Mouse (Mus musculus) neural tube, embryonic 12.5 days (tissue): ENCODE data around the gene Phf21a. TPM values are rescaled to one million over a fixed set of nuclear protein-coding genes. Genes with fewer than 3 reads are reported as not detected.
"Not testable (repeated sequence)": the region's sequence is repeated elsewhere in the genome, so short reads cannot be mapped to it uniquely, and the experiment has no call there.

ENCODE experiments used
- ATAC-seq: fragments of 200-750 bp; cut with Nextera tagmentation; 2 replicates; pipeline ENCODE4 v1.8.0; 2017; ENCODE audit warnings: low read depth, mild to moderate bottlenecking, moderate TSS enrichment, moderate library complexity; ENCODE audit not compliant: low FRiP score
- H3K27ac ChIP-seq: fragments of 300-500 bp; sonication (generic); 2 replicates; pipeline ENCODE4 v1.5.1; 2016
- H3K27me3 ChIP-seq: fragments of 300-500 bp; sonication (generic); replicated peaks from 2 replicates; pipeline ENCODE4 v1.6.1; 2016; ENCODE audit warnings: mild to moderate bottlenecking
- H3K36me3 ChIP-seq: fragments of 300-500 bp; sonication (generic); 2 replicates; pipeline ENCODE4 v1.6.1; 2016; ENCODE audit warnings: mild to moderate bottlenecking
- H3K4me1 ChIP-seq: fragments of 300-500 bp; sonication (generic); 2 replicates; pipeline ENCODE4 v1.6.1; 2016
- H3K4me2 ChIP-seq: fragments of 300-500 bp; sonication (generic); replicated peaks from 2 replicates; pipeline ENCODE4 v1.6.1; 2016; ENCODE audit warnings: mild to moderate bottlenecking
- H3K4me3 ChIP-seq: fragments of 300-500 bp; sonication (generic); 2 replicates; pipeline ENCODE4 v1.5.1; 2016
- H3K9ac ChIP-seq: fragments of 300-500 bp; sonication (generic); 2 replicates; pipeline ENCODE4 v1.6.1; 2016; ENCODE audit warnings: mild to moderate bottlenecking
- H3K9me3 ChIP-seq: fragments of 300-500 bp; sonication (generic); 2 replicates; pipeline ENCODE4 v1.6.1; 2016; ENCODE audit warnings: mild to moderate bottlenecking
- WGBS: fragments of 180-500 bp; shearing (Covaris S2); methylation state at CpG from one replicate; pipeline ENCODE4 v1.1.7; 2016; 5-methylcytosine and 5-hydroxymethylcytosine counted together
- polyA plus RNA-seq: library from polyadenylated mRNA; unstranded; fragments of >200 nt; fragmentation: Nextera tagmentation; extraction: Ambion mirVana; gene quantifications from 2 replicates; pipeline ENCODE4 v1.2.1, GENCODE M21; 2016

Phf21a gene
- polyA plus RNA-seq, 1 experiment from 2014 or later = 38.4 TPM

- WGBS = 87% methylated on average over 3 of the region's 3 CpGs
- Histone ChIP-seq H3K27ac (no peak overlapping the region), H3K4me3 (no peak overlapping the region), H3K36me3 (no peaks in the 10 kb centered on the region), H3K9ac (no peak overlapping the region), H3K4me1 (peaks cover 61% of the 10 kb centered on the region), H3K27me3 (no peaks in the 10 kb centered on the region), H3K4me2 (no peak overlapping the region), H3K9me3 (no peaks in the 10 kb centered on the region)
- no peak for ATAC-seq
These were observed 302.6 kb downstream of the Phf21a start for GRCm38 (mm10) chr2:92395535-92395934.

GRCm38 (mm10) chr2:92397436-92397835, 304.5 kb downstream of the Phf21a start:
- ATAC-seq = no peak
- Histone ChIP-seq H3K9me3 (no peaks in the 10 kb centered on the region), H3K9ac (no peak overlapping the region), H3K4me1 (peaks cover 52% of the 10 kb centered on the region), H3K4me2 (peak overlapping the region; percentile 8), H3K4me3 (no peak overlapping the region), H3K27ac (no peak overlapping the region), H3K27me3 (no peaks in the 10 kb centered on the region), H3K36me3 (no peaks in the 10 kb centered on the region)
- WGBS = 82% methylated on average over 1 of the region's 1 CpGs

- WGBS = 61% methylated on average over 4 of the region's 4 CpGs
- H3K27ac ChIP-seq, ATAC-seq, H3K9me3 ChIP-seq, H3K27me3 ChIP-seq: not testable (repeated sequence)
- Histone ChIP-seq H3K4me1 (peaks cover 49% of the 10 kb centered on the region), H3K36me3 (peaks cover 15% of the 10 kb centered on the region), H3K9ac (peak overlapping the region; percentile 93; the same call in 1 of the 2 replicates), H3K4me3 (peak overlapping the region; percentile 85), H3K4me2 (peak overlapping the region; percentile 79)
These were observed 307.0 kb downstream of the Phf21a start for GRCm38 (mm10) chr2:92399877-92400276.

- H3K9ac ChIP-seq = peak overlapping the region; percentile 93
- ATAC-seq = peak; percentile 23; the same call in 1 of the 2 replicates
- peaks cover 21% of the 10 kb centered on the region for H3K36me3 ChIP-seq
- WGBS = 2% methylated on average over 22 of the region's 22 CpGs
- no peaks in the 10 kb centered on the region for H3K27me3 ChIP-seq
- peaks cover 56% of the 10 kb centered on the region for H3K4me1 ChIP-seq
- H3K4me3 ChIP-seq = peak overlapping the region; percentile 85
- peak overlapping the region; percentile 47; the same call in 1 of the 2 replicates for H3K27ac ChIP-seq
- H3K4me2 ChIP-seq = peak overlapping the region; percentile 79
- no peaks in the 10 kb centered on the region for H3K9me3 ChIP-seq
These were observed 307.8 kb downstream of the Phf21a start for GRCm38 (mm10) chr2:92400682-92401081.

- Histone ChIP-seq H3K9me3 (no peaks in the 10 kb centered on the region), H3K4me1 (peaks cover 60% of the 10 kb centered on the region), H3K4me2 (peak within 1 kb of the TSS; percentile 79), H3K27ac (peak within 1 kb of the TSS; percentile 47; the same call in 1 of the 2 replicates), H3K9ac (peak within 1 kb of the TSS; percentile 93), H3K27me3 (no peaks in the 10 kb centered on the region), H3K36me3 (peaks cover 22% of the 10 kb centered on the region), H3K4me3 (peak within 1 kb of the TSS; percentile 85)
- WGBS = 2% methylated on average over 34 of the region's 59 CpGs
- peak; percentile 65 for ATAC-seq
These were observed 308.2 kb downstream of the Phf21a start, which contains the start of gene Mapk8ip1 for GRCm38 (mm10) chr2:92401091-92401561. Gene Mapk8ip1, minus strand, starts transcription at chr2:92401263.

GRCm38 (mm10) chr2:92402591-92403326, 309.8 kb downstream of the Phf21a start:
- 79% methylated on average over 4 of the region's 4 CpGs for WGBS
- H3K27ac ChIP-seq = no peak overlapping the region
- 0 out of 2 replicates have a peak overlapping the region, but pooled peaks have one; percentile 18 for H3K9ac ChIP-seq

GRCm38 (mm10) chr2:92403776-92404319, 310.9 kb downstream of the Phf21a start:
- ATAC-seq = no peak
- Histone ChIP-seq H3K27me3 (no peaks in the 10 kb centered on the region), H3K27ac (no peak overlapping the region), H3K4me1 (peaks cover 51% of the 10 kb centered on the region), H3K4me2 (no peak overlapping the region), H3K9me3 (no peaks in the 10 kb centered on the region), H3K36me3 (peaks cover 37% of the 10 kb centered on the region), H3K9ac (no peak overlapping the region), H3K4me3 (no peak overlapping the region)
- WGBS = 92% methylated on average over 5 of the region's 5 CpGs

More at GRCm38 (mm10) chr2:92402591-92403326, 309.8 kb downstream of the Phf21a start:
- Histone ChIP-seq H3K36me3 (peaks cover 28% of the 10 kb centered on the region), H3K4me3 (no peak overlapping the region), H3K4me2 (no peak overlapping the region), H3K4me1 (peaks cover 54% of the 10 kb centered on the region), H3K9me3 (no peaks in the 10 kb centered on the region), H3K27me3 (no peaks in the 10 kb centered on the region)
- no peak for ATAC-seq

GRCm38 (mm10) chr2:92404737-92405136, 311.8 kb downstream of the Phf21a start:
- Histone ChIP-seq H3K27ac (no peak overlapping the region), H3K9me3 (no peaks in the 10 kb centered on the region), H3K4me3 (no peak overlapping the region), H3K27me3 (no peaks in the 10 kb centered on the region), H3K36me3 (peaks cover 46% of the 10 kb centered on the region), H3K9ac (no peak overlapping the region), H3K4me2 (no peak overlapping the region), H3K4me1 (peaks cover 42% of the 10 kb centered on the region)
- 85% methylated on average over 6 of the region's 6 CpGs for WGBS
- no peak for ATAC-seq

GRCm38 (mm10) chr2:92405687-92406086, 312.8 kb downstream of the Phf21a start:
- Histone ChIP-seq H3K36me3 (peaks cover 55% of the 10 kb centered on the region), H3K27ac (no peak overlapping the region), H3K9me3 (no peaks in the 10 kb centered on the region), H3K9ac (0 out of 2 replicates have a peak overlapping the region, but pooled peaks have one; percentile 8), H3K4me1 (peaks cover 35% of the 10 kb centered on the region), H3K4me3 (no peak overlapping the region), H3K4me2 (no peak overlapping the region), H3K27me3 (no peaks in the 10 kb centered on the region)
- 75% methylated on average over 7 of the region's 7 CpGs for WGBS
- ATAC-seq = no peak

- no peaks in the 10 kb centered on the region for H3K9me3 ChIP-seq
- H3K4me2 ChIP-seq = no peak overlapping the region
- H3K27ac ChIP-seq = no peak overlapping the region
- no peak overlapping the region for H3K4me3 ChIP-seq
- H3K9ac ChIP-seq = no peak overlapping the region
- H3K4me1 ChIP-seq = peaks cover 17% of the 10 kb centered on the region
- 92% methylated on average over 18 of the region's 18 CpGs for WGBS
- H3K36me3 ChIP-seq = peaks cover 80% of the 10 kb centered on the region
- ATAC-seq = no peak
- H3K27me3 ChIP-seq = no peaks in the 10 kb centered on the region
These were observed 315.6 kb downstream of the Phf21a start for GRCm38 (mm10) chr2:92408309-92409045.

GRCm38 (mm10) chr2:92411705-92412104, 318.8 kb downstream of the Phf21a start:
- no peak for ATAC-seq
- H3K27me3 ChIP-seq = no peaks in the 10 kb centered on the region
- no peak overlapping the region for H3K27ac ChIP-seq
- no peak overlapping the region for H3K9ac ChIP-seq
- H3K4me3 ChIP-seq = no peak overlapping the region
- peaks cover 90% of the 10 kb centered on the region for H3K36me3 ChIP-seq
- H3K9me3 ChIP-seq = no peaks in the 10 kb centered on the region
- WGBS = 94% methylated on average over 10 of the region's 10 CpGs
- H3K4me2 ChIP-seq = no peak overlapping the region
- H3K4me1 ChIP-seq = no peaks in the 10 kb centered on the region
